Mouse (Mus musculus) midbrain, postnatal 0 days (tissue): ENCODE results near the gene Map1a. TPM values are rescaled to one million over a fixed set of nuclear protein-coding genes. Genes with fewer than 3 reads are reported as not detected.

Experiments
- ATAC-seq: fragments of 200-750 bp; cut with Nextera tagmentation; 2 replicates; pipeline ENCODE4 v1.8.0; 2017; ENCODE audit warnings: moderate number of reproducible peaks, mild to moderate bottlenecking, moderate TSS enrichment, moderate library complexity; ENCODE audit not compliant: low FRiP score
- DNase-seq: peaks from one replicate; pipeline ENCODE4 v3.0.0-alpha.2; 2015; ENCODE audit warnings: low spot score
- H3K27ac ChIP-seq: fragments of 300-500 bp; sonication (generic); 2 replicates; pipeline ENCODE4 v1.5.1; 2014; ENCODE audit warnings: low read depth, mild to moderate bottlenecking, low read length, mixed read lengths
- H3K27me3 ChIP-seq: fragments of 300-500 bp; sonication (generic); 2 replicates; pipeline ENCODE4 v1.6.1; 2014; ENCODE audit warnings: low read length, control low read depth, mixed read lengths; ENCODE audit not compliant: insufficient read depth
- H3K36me3 ChIP-seq: fragments of 300-500 bp; sonication (generic); 2 replicates; pipeline ENCODE4 v1.6.1; 2014; ENCODE audit warnings: low read length, control low read depth, mixed read lengths; ENCODE audit not compliant: insufficient read depth
- H3K4me1 ChIP-seq: fragments of 300-500 bp; sonication (generic); 2 replicates; pipeline ENCODE4 v1.6.1; 2014; ENCODE audit warnings: mild to moderate bottlenecking, control low read depth, antibody characterized with exemption, low read length, mixed read lengths; ENCODE audit not compliant: insufficient read depth
- H3K4me2 ChIP-seq: fragments of 300-500 bp; sonication (generic); 2 replicates; pipeline ENCODE4 v1.6.1; 2014; ENCODE audit warnings: low read depth, mild to moderate bottlenecking, low read length, mixed read lengths; ENCODE audit not compliant: poor library complexity, severe bottlenecking
- H3K4me3 ChIP-seq: fragments of 300-500 bp; sonication (generic); 2 replicates; pipeline ENCODE4 v1.5.1; 2014; ENCODE audit warnings: low read depth, mild to moderate bottlenecking, low read length, moderate library complexity
- H3K9ac ChIP-seq: fragments of 300-500 bp; sonication (generic); replicated peaks from 2 replicates; pipeline ENCODE4 v1.6.1; 2014; ENCODE audit warnings: mild to moderate bottlenecking, low read length, moderate library complexity, mixed read lengths; ENCODE audit not compliant: poor library complexity, severe bottlenecking
- H3K9me3 ChIP-seq: fragments of 300-500 bp; sonication (generic); 2 replicates; pipeline ENCODE4 v1.6.1; 2016; ENCODE audit warnings: low read length, control low read depth
- CTCF ChIP-seq: IDR thresholded peaks from 2 replicates; pipeline ENCODE4 v1.5.1; 2016; ENCODE audit warnings: antibody characterized with exemption, mild to moderate bottlenecking
- WGBS: fragments of 180-500 bp; shearing (Covaris S2); extraction: QIAGEN DNeasy Blood & Tissue Kit; methylation state at CpG from one replicate; pipeline ENCODE4 v1.1.7; 2014; 5-methylcytosine and 5-hydroxymethylcytosine counted together
- polyA plus RNA-seq: library from polyadenylated mRNA; unstranded; fragments of >200 nt; fragmentation: Nextera tagmentation; extraction: Ambion mirVana; gene quantifications from 2 replicates; pipeline ENCODE4 v1.2.1, GENCODE M21; 2015
- total RNA-seq: library from RNA; depleted of rRNA; stranded (reverse); fragments of >200 nt; gene quantifications from 2 replicates; pipeline ENCODE4 v1.2.3, GENCODE M21; 2014

Gene Map1a
- total and polyA plus RNA-seq, 2 experiments from 2014 or later: 48.1 to 154 TPM

DNA sequence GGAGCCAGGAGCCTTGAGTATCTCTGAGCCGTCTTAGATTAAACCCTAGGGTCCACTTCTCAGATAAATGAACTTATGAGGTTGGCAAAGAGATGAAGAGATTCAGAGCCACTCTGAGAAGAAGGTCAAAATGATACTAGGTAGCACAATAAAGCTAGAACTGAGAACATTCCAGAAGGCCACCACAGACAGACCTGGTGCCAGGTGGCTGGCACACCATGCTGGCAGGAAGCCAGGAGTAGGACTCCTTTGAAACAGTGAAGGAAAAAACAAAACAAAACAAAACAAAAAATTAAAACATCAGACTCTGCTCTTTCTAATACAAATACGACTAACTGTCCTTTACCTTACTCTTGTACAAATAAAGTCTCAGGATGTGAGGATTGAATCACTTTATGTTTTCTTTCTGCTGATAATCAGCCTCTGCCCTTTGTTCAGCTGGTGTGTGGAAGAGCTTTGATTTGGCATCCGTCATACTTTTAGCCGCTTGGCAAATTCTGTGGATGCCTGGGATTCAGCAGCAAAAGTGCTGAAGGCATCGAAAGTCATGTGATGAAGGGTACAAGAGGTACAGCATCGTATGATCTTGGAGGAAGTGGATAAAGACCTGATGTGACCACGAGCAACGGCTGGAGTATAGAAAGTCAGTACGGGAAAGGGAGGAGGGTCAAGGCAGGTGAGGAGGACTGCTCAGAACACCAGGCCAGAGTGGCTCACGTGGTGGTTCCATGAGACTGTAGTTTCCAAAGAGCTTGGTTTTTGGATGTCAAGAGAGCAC, 34.5 kb downstream of the Map1a start:
- Histone ChIP-seq H3K27me3 (no peaks in the 10 kb centered on the region), H3K4me3 (no peak overlapping the region), H3K9me3 (no peaks in the 10 kb centered on the region), H3K9ac (no peak overlapping the region), H3K4me2 (no peak overlapping the region), H3K36me3 (peaks cover 46% of the 10 kb centered on the region), H3K27ac (no peak overlapping the region), H3K4me1 (no peaks in the 10 kb centered on the region)
- 93% methylated on average over 10 of the region's 10 CpGs for WGBS
- TF ChIP-seq CTCF: no peak
- DNase-seq: no peak
- no peak for ATAC-seq

DNA sequence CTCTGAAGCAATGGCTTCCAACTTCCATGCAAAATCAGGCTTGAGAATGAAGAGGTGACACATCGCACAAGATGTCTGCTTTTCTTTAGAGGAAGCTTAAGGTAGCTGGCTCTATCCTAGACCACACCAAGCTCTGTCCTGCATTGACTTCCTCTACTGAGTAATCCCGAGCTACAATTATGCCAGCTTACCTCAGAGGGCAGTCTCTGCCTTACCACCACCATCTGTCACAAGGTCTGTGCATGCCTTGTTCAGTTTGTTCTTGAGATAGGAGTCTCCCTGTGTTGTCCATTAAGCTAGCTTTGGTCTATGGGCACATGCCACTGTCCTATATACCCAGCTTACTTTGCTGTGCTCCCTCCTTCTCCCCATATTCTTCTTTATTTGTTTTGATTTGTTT, 40.1 kb downstream of the Map1a start:
- Histone ChIP-seq H3K4me3 (no peak overlapping the region), H3K4me1 (no peaks in the 10 kb centered on the region), H3K9me3 (no peaks in the 10 kb centered on the region), H3K27ac (no peak overlapping the region), H3K9ac (no peak overlapping the region), H3K4me2 (no peak overlapping the region), H3K36me3 (peaks cover 41% of the 10 kb centered on the region), H3K27me3 (no peaks in the 10 kb centered on the region)
- ATAC-seq (no peak), DNase-seq (no peak)
- TF ChIP-seq CTCF: no peak
- WGBS: 93% methylated on average over 2 of the region's 2 CpGs

DNA sequence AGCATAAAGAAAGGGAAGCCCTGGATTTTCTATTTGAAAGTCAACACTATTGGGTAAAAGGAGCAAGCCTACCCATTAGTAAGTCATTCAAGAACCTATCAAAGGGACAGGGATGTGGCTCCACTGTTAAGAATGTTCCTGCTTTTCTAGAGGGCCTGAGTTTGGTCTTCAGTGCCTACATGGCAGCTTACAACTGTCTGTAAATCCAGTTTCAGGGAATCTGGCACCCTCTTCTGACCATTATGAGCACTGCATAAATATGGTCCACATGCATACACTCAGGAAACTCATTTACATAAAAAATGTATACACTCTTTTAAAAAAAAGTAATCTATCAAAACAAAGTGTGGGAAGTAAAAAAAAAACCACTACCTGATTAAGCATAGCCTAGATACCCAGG, 49.7 kb downstream of the Map1a start:
- no peaks in the 10 kb centered on the region for H3K9me3 ChIP-seq
- H3K4me2 ChIP-seq: no peak overlapping the region
- no peak overlapping the region for H3K9ac ChIP-seq
- no peak overlapping the region for H3K27ac ChIP-seq
- no peaks in the 10 kb centered on the region for H3K27me3 ChIP-seq
- peak; percentile 45; the same call in 1 of the 2 replicates for TF ChIP-seq CTCF
- no peaks in the 10 kb centered on the region for H3K4me1 ChIP-seq
- H3K4me3 ChIP-seq: no peak overlapping the region
- no peak for ATAC-seq
- DNase-seq: no peak
- peaks cover 15% of the 10 kb centered on the region; the same call in 1 of the 2 replicates for H3K36me3 ChIP-seq

DNA sequence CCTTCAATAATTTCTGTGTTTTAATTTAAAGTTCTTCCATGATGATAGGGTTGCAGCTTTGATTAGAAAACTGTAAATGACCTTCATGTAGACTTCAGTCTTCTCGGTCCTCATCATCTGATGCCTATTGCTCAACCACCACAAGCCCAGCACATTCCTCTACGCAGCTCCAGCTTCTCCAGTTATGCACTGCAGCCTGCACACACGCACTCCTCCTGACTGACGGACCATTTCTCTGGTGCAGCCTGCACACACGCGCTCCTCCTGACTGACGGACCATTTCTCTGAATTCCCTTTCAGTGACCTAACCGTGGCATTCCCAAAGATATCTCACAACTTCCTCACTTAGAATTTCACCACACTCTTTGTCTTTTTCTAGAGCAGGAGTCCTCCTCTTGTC, 63.8 kb downstream of the Map1a start:
- DNase-seq (no peak), ATAC-seq (no peak)
- no peak overlapping the region for H3K27ac ChIP-seq
- H3K27me3 ChIP-seq: no peaks in the 10 kb centered on the region
- no peak overlapping the region for H3K9ac ChIP-seq
- WGBS: 70% methylated on average over 8 of the region's 8 CpGs
- H3K9me3 ChIP-seq: no peaks in the 10 kb centered on the region
- no peak overlapping the region for H3K4me3 ChIP-seq
- peaks cover 15% of the 10 kb centered on the region for H3K36me3 ChIP-seq
- TF ChIP-seq CTCF: no peak
- H3K4me2 ChIP-seq: no peak overlapping the region
- peaks cover 3% of the 10 kb centered on the region; the same call in 1 of the 2 replicates for H3K4me1 ChIP-seq

DNA sequence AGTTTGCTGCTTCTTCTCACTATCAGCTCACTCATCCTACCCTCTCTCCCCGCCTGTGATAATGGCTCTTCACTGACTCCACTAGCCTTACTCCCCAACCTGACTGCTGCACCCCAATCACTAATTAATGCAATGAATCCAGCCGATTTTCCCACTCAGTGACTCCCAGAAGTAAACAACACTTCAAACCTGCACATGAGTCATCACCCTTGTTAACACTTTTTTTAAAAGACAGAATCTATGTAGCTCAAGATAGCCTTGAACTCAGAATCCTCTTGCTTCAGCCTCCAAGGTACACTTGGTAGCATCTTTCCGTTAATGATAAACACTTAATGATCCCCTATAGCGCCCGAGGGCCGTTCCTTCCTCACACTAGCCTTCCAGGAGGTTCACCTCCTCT, 65.0 kb downstream of the Map1a start:
- DNase-seq (no peak), ATAC-seq (no peak)
- peak overlapping the region; percentile 65 for H3K4me2 ChIP-seq
- peak overlapping the region; percentile 75 for H3K9ac ChIP-seq
- no peak for TF ChIP-seq CTCF
- no peaks in the 10 kb centered on the region for H3K9me3 ChIP-seq
- no peaks in the 10 kb centered on the region for H3K27me3 ChIP-seq
- peaks cover 8% of the 10 kb centered on the region; the same call in 1 of the 2 replicates for H3K36me3 ChIP-seq
- H3K4me3 ChIP-seq: peak overlapping the region; percentile 65
- WGBS: 6% methylated on average over 6 of the region's 6 CpGs
- peak overlapping the region; percentile 84 for H3K27ac ChIP-seq
- H3K4me1 ChIP-seq: peaks cover 4% of the 10 kb centered on the region

DNA sequence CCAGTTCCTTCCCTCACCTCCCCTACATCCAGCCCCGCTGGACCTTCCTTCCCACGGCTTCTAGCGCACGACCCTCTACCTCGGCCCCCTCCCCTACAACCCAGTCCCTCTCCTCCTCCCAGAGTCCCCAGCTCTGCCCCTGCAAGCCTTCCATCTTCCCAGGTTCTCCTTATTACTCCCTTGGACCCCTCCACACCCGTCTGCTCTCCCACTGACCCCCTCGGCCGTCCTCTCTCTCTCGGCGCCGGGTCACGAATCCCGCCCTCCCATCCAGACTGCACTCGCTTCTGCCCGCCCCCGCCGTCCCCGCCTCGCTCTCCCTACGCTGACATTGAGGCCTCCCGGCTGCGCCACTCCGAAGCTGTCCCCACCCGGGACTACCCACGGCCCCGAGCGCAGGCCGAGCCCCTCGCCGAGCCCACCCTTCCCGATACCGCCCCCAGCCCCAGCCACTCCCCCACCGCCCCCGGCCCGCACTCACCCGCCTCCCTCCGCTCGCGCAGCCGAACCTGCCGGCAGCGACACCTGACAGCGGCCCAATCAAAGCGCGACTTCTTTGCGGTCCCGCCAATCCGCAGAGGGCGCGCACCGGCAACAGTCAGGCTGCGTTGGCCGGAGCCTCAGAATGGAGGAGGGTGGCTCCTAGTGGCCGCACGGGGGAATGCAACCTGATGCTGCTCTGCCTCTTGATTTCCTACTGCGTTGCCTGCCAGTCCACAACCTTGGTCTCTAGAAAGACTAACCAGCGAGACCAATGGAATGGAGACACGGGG, 65.6 kb downstream of the Map1a start, which contains the start of gene Ppip5k1:
Ppip5k1 (minus strand) TSS at position 577 of the 773 bp plus-strand sequence.
- peak within 1 kb of the TSS; percentile 84 for H3K27ac ChIP-seq
- under 1% methylated on average over 53 of the region's 58 CpGs for WGBS
- peak; percentile 95 for ATAC-seq

More for the DNA sequence above, 65.6 kb downstream of the Map1a start, which contains the start of gene Ppip5k1:
- Histone ChIP-seq H3K4me2 (peak within 1 kb of the TSS; percentile 65), H3K4me1 (peaks cover 7% of the 10 kb centered on the region), H3K9me3 (no peaks in the 10 kb centered on the region), H3K36me3 (peaks cover 3% of the 10 kb centered on the region; the same call in 1 of the 2 replicates), H3K4me3 (peak within 1 kb of the TSS; percentile 65), H3K9ac (peak within 1 kb of the TSS; percentile 75), H3K27me3 (no peaks in the 10 kb centered on the region)
- peak; percentile 95 for TF ChIP-seq CTCF
- peak; percentile 98 for DNase-seq
